Mouse (Mus musculus) neural tube, embryonic 14.5 days (tissue): Measurements from ENCODE around the gene Nolc1. TPM values are rescaled to one million over a fixed set of nuclear protein-coding genes. Genes with fewer than 3 reads are reported as not detected.

Experiments
- ATAC-seq: fragments of 200-750 bp; cut with Nextera tagmentation; 2 replicates; pipeline ENCODE4 v1.8.0; 2017; ENCODE audit warnings: low read depth, mild to moderate bottlenecking, moderate TSS enrichment, moderate library complexity
- H3K27ac ChIP-seq: fragments of 300-500 bp; sonication (generic); 2 replicates; pipeline ENCODE4 v1.5.1; 2014; ENCODE audit warnings: low read depth, mild to moderate bottlenecking, control low read depth, low read length, moderate library complexity, mixed read lengths
- H3K27me3 ChIP-seq: fragments of 300-500 bp; sonication (generic); 2 replicates; pipeline ENCODE4 v1.6.1; 2014; ENCODE audit warnings: low read length; ENCODE audit not compliant: control insufficient read depth, insufficient read depth
- H3K36me3 ChIP-seq: fragments of 300-500 bp; sonication (generic); 2 replicates; pipeline ENCODE4 v1.6.1; 2014; ENCODE audit warnings: low read length, mixed read lengths; ENCODE audit not compliant: control insufficient read depth, insufficient read depth
- H3K4me1 ChIP-seq: fragments of 300-500 bp; sonication (generic); 2 replicates; pipeline ENCODE4 v1.6.1; 2014; ENCODE audit warnings: low read length; ENCODE audit not compliant: control insufficient read depth, insufficient read depth
- H3K4me2 ChIP-seq: fragments of 300-500 bp; sonication (generic); 2 replicates; pipeline ENCODE4 v1.6.1; 2014; ENCODE audit warnings: mild to moderate bottlenecking, low read depth, low read length, control low read depth
- H3K4me3 ChIP-seq: fragments of 300-500 bp; sonication (generic); 2 replicates; pipeline ENCODE4 v1.5.1; 2014; ENCODE audit warnings: low read depth, low read length, control low read depth, mixed read lengths
- H3K9ac ChIP-seq: fragments of 300-500 bp; sonication (generic); replicated peaks from 2 replicates; pipeline ENCODE4 v1.6.1; 2014; ENCODE audit warnings: low read depth, mild to moderate bottlenecking, control low read depth, low read length, mixed read lengths
- H3K9me3 ChIP-seq: fragments of 300-500 bp; sonication (generic); 2 replicates; pipeline ENCODE4 v1.6.1; 2016; ENCODE audit warnings: low read length; ENCODE audit not compliant: control insufficient read depth
- WGBS: fragments of 180-500 bp; shearing (Covaris S2); extraction: QIAGEN DNeasy Blood & Tissue Kit; methylation state at CpG from one replicate; pipeline ENCODE4 v1.1.7; 2014; 5-methylcytosine and 5-hydroxymethylcytosine counted together
- polyA plus RNA-seq: library from polyadenylated mRNA; unstranded; fragments of >200 nt; fragmentation: Nextera tagmentation; extraction: Ambion mirVana; gene quantifications from 2 replicates; pipeline ENCODE4 v1.2.1, GENCODE M21; 2014

Gene Nolc1
- polyA plus RNA-seq, 1 experiment from 2014 or later, result 61.4 TPM

DNA sequence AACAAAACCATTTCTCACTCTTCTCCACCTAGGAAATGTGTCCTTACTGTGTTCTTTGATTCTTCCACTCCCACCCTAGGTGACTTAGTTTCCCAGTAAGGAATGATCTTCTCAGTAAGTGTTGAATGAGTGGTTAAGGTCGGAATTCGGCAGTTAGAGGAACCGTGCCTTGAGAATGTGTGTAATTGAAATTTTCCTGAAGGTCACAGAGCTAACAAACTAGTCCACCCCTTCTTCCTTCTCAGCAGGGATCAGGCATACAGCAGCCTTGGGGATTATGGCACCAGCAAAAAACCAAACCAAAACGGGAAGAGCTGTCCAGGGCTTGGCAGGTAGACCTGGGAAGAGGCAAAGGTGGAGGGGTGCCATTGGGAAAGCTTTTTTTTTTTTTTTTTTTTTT lies 26.5 kb upstream of the Nolc1 start:
- ATAC-seq, result no peak
- H3K27ac ChIP-seq, result no peak overlapping the region
- WGBS, result 65% methylated on average over 4 of the region's 4 CpGs
- no peaks in the 10 kb centered on the region for H3K9me3 ChIP-seq
- H3K9ac ChIP-seq, result no peak overlapping the region
- H3K27me3 ChIP-seq, result no peaks in the 10 kb centered on the region
- no peaks in the 10 kb centered on the region for H3K36me3 ChIP-seq
- no peak overlapping the region for H3K4me2 ChIP-seq
- no peak overlapping the region for H3K4me3 ChIP-seq
- peaks cover 5% of the 10 kb centered on the region for H3K4me1 ChIP-seq

DNA sequence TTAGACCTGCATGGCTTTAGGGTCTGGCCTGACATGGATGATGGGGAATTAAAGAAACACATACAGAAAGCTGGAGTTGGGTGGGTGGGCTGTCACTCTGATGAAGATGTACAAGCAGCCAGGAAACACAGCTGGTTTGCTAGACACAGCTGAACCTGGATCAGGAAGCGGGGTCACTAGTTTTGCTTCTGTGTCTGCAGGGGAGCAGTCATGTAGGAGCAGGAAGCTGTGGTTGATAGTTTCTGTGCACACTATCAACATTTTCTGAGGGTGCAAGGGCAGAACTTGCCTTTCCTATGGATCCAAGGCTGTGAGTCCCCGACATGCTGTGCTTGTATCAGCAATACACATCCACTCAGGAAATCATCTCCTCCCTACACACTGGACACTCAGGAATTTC lies 25.2 kb upstream of the Nolc1 start:
- H3K36me3 ChIP-seq, result no peaks in the 10 kb centered on the region
- no peaks in the 10 kb centered on the region for H3K27me3 ChIP-seq
- H3K9me3 ChIP-seq, result no peaks in the 10 kb centered on the region
- peaks cover 3% of the 10 kb centered on the region; the same call in 1 of the 2 replicates for H3K4me1 ChIP-seq
- ATAC-seq, result no peak
- no peak overlapping the region for H3K9ac ChIP-seq
- no peak overlapping the region for H3K27ac ChIP-seq
- 95% methylated on average over 2 of the region's 2 CpGs for WGBS
- no peak overlapping the region for H3K4me3 ChIP-seq
- H3K4me2 ChIP-seq, result no peak overlapping the region

DNA sequence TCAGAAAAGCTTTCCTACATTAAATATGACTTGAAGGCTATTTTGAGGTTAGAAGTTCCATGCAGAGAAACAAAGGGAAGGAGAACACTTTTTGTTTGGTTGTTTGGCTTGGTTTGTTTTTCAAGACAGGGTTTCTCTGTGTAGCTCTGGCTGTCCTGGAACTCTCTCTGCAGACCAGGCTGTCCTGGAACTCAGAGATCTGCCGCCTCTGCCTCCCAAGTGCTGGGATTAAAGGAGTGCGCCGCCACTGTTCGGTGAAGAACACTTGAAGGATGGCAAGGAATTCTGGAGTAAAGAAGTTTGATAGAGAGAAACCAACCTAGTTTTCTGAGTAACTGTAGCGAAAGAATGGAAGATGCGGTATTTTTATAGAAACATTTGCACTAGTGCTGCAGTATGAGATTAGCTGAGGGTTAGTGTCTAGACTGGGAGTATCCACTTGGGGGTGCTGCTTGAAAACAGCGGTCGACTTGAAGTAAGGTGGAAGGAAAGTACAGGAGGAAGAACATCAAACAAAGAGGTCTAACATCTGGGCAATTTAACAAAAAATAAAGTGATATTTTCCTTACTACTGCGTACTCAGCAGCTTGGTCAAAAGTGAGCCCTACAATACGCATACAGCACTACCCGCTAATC lies 19.8 kb upstream of the Nolc1 start:
- H3K36me3 ChIP-seq, result no peaks in the 10 kb centered on the region
- peak overlapping the region; percentile 78 for H3K4me2 ChIP-seq
- H3K27ac ChIP-seq, result no peak overlapping the region
- peak; percentile 81 for ATAC-seq
- WGBS, result 2% methylated on average over 11 of the region's 11 CpGs
- peak overlapping the region; percentile 66 for H3K4me3 ChIP-seq
- H3K27me3 ChIP-seq, result no peaks in the 10 kb centered on the region
- H3K9me3 ChIP-seq, result no peaks in the 10 kb centered on the region
- no peak overlapping the region for H3K9ac ChIP-seq
- peaks cover 8% of the 10 kb centered on the region; the same call in 1 of the 2 replicates for H3K4me1 ChIP-seq

GRCm38 (mm10) chr19:46056388-46056946 lies 19.2 kb upstream of the Nolc1 start:
- Histone ChIP-seq H3K9ac (peak overlapping the region; percentile 57), H3K4me1 (peaks cover 8% of the 10 kb centered on the region; the same call in 1 of the 2 replicates), H3K4me3 (peak overlapping the region; percentile 66), H3K27me3 (no peaks in the 10 kb centered on the region), H3K36me3 (no peaks in the 10 kb centered on the region), H3K9me3 (no peaks in the 10 kb centered on the region), H3K4me2 (peak overlapping the region; percentile 78), H3K27ac (peak overlapping the region; percentile 72)
- peak; percentile 97 for ATAC-seq
- under 1% methylated on average over 52 of the region's 52 CpGs for WGBS

GRCm38 (mm10) chr19:46056947-46057607 lies 18.6 kb upstream of the Nolc1 start:
- WGBS, result under 1% methylated on average over 33 of the region's 42 CpGs
- H3K4me3 ChIP-seq, result peak overlapping the region; percentile 66
- peak overlapping the region; percentile 72 for H3K27ac ChIP-seq
- no peaks in the 10 kb centered on the region for H3K9me3 ChIP-seq
- H3K27me3 ChIP-seq, result no peaks in the 10 kb centered on the region
- H3K4me2 ChIP-seq, result peak overlapping the region; percentile 78
- peak; percentile 55 for ATAC-seq
- peaks cover 1% of the 10 kb centered on the region; the same call in 1 of the 2 replicates for H3K36me3 ChIP-seq
- peaks cover 8% of the 10 kb centered on the region; the same call in 1 of the 2 replicates for H3K4me1 ChIP-seq
- H3K9ac ChIP-seq, result peak overlapping the region; percentile 57

GRCm38 (mm10) chr19:46058466-46058865 lies 17.2 kb upstream of the Nolc1 start:
- Histone ChIP-seq H3K4me1 (peaks cover 8% of the 10 kb centered on the region; the same call in 1 of the 2 replicates), H3K36me3 (peaks cover 15% of the 10 kb centered on the region), H3K4me2 (no peak overlapping the region), H3K4me3 (no peak overlapping the region), H3K9me3 (no peaks in the 10 kb centered on the region), H3K27ac (no peak overlapping the region), H3K9ac (no peak overlapping the region), H3K27me3 (no peaks in the 10 kb centered on the region)
- no peak for ATAC-seq
- 95% methylated on average over 7 of the region's 7 CpGs for WGBS

GRCm38 (mm10) chr19:46060845-46061244 lies 14.8 kb upstream of the Nolc1 start:
- H3K4me3 ChIP-seq, result no peak overlapping the region

DNA sequence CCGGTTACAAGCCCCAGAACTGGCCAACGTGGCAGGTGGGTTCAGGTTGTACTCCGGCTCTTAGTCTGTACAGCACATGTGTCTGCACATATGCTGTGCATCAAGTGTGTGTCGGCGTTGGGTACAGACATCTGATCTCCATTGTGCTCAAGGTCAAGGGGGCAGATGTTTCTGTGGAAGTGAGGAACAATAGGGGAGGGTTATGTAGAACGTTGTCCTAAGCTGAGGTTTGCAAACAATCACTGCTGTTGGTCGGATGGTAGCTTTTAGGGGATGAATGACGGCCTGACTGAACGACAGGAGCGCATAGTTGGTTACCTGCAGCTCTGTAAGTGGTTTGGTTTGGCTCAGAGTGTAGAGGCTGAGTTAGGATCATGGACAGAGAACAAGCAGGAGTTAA lies 7.6 kb upstream of the Nolc1 start:
- no peaks in the 10 kb centered on the region for H3K27me3 ChIP-seq
- H3K4me1 ChIP-seq, result no peaks in the 10 kb centered on the region
- H3K4me3 ChIP-seq, result no peak overlapping the region
- H3K9ac ChIP-seq, result no peak overlapping the region
- 83% methylated on average over 10 of the region's 10 CpGs for WGBS
- no peaks in the 10 kb centered on the region for H3K9me3 ChIP-seq
- no peak for ATAC-seq
- no peak overlapping the region for H3K4me2 ChIP-seq
- H3K36me3 ChIP-seq, result peaks cover 57% of the 10 kb centered on the region
- H3K27ac ChIP-seq, result no peak overlapping the region

More at GRCm38 (mm10) chr19:46060845-46061244, 14.8 kb upstream of the Nolc1 start:
- H3K4me1 ChIP-seq, result peaks cover 8% of the 10 kb centered on the region; the same call in 1 of the 2 replicates
- WGBS, result 88% methylated on average over 6 of the region's 6 CpGs
- no peaks in the 10 kb centered on the region for H3K27me3 ChIP-seq
- H3K27ac ChIP-seq, result no peak overlapping the region
- H3K9me3 ChIP-seq, result no peaks in the 10 kb centered on the region
- no peak for ATAC-seq
- peaks cover 36% of the 10 kb centered on the region for H3K36me3 ChIP-seq
- H3K9ac ChIP-seq, result no peak overlapping the region
- no peak overlapping the region for H3K4me2 ChIP-seq

DNA sequence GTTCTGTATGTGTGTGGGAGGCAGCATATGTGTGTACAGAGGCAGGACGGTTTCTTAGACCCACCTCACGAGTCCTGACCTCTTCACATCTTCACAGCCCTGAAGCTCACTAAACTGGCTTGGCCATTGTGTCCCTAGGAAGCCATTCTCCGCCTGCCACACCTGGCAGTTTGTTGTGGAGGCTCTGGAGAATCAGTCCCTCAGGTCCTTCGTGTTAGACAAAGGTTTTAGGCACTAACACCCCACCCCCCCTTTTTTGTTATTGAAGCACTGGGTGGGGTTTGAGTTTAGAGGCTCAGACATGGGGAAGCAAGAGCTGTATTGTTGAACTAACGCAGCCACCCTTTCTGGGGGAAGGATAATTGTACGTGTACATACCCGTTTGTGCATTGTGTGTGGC lies 2.4 kb upstream of the Nolc1 start:
- WGBS, result 92% methylated on average over 7 of the region's 7 CpGs
- Histone ChIP-seq H3K27ac (no peak overlapping the region), H3K4me3 (no peak overlapping the region), H3K4me2 (no peak overlapping the region), H3K27me3 (no peaks in the 10 kb centered on the region), H3K4me1 (peaks cover 9% of the 10 kb centered on the region), H3K36me3 (peaks cover 15% of the 10 kb centered on the region), H3K9ac (no peak overlapping the region), H3K9me3 (no peaks in the 10 kb centered on the region)
- ATAC-seq, result no peak
